Mouse (Mus musculus): ENCODE results near the gene Tle3.
A peak's percentile ranks its signal among the peaks of the same experiment; 100 is the strongest.

The Tle3 gene

GRCm38 (mm10) chr9:61371755-61372509 lies at the start of gene Tle3:
TSS of gene Tle3 (plus strand) at chr9:61372366.
- DNase-seq = peak; percentile 99

GRCm38 (mm10) chr9:61323221-61323620 lies 48.9 kb upstream of the Tle3 start:
- DNase-seq = no peak

GRCm38 (mm10) chr9:61323879-61324278 lies 48.3 kb upstream of the Tle3 start:
- DNase-seq = no peak

- DNase-seq = no peak
Observed at GRCm38 (mm10) chr9:61324354-61324753, 47.8 kb upstream of the Tle3 start.

GRCm38 (mm10) chr9:61325012-61325411 lies 47.2 kb upstream of the Tle3 start:
- DNase-seq = no peak

- no peak for DNase-seq
Observed at GRCm38 (mm10) chr9:61325931-61326351, 46.2 kb upstream of the Tle3 start.

GRCm38 (mm10) chr9:61326922-61327321 lies 45.2 kb upstream of the Tle3 start:
- no peak for DNase-seq

- no peak for DNase-seq
Observed at GRCm38 (mm10) chr9:61328173-61328572, 44.0 kb upstream of the Tle3 start.

- no peak for DNase-seq
Observed at GRCm38 (mm10) chr9:61330747-61331146, 41.4 kb upstream of the Tle3 start.

GRCm38 (mm10) chr9:61332226-61332936 lies 39.8 kb upstream of the Tle3 start:
- no peak for DNase-seq

- DNase-seq = no peak
Observed at GRCm38 (mm10) chr9:61336179-61336578, 36.0 kb upstream of the Tle3 start.

GRCm38 (mm10) chr9:61336591-61337587 lies 35.3 kb upstream of the Tle3 start:
- DNase-seq = peak; percentile 81

- DNase-seq = peak; percentile 34
Observed at GRCm38 (mm10) chr9:61337665-61338064, 34.5 kb upstream of the Tle3 start.

GRCm38 (mm10) chr9:61339311-61339710 lies 32.9 kb upstream of the Tle3 start:
- DNase-seq = peak; percentile 54

GRCm38 (mm10) chr9:61340333-61340732 lies 31.8 kb upstream of the Tle3 start:
- DNase-seq = no peak

GRCm38 (mm10) chr9:61342297-61342696 lies 29.9 kb upstream of the Tle3 start:
- DNase-seq = no peak

GRCm38 (mm10) chr9:61344684-61345083 lies 27.5 kb upstream of the Tle3 start:
- DNase-seq = no peak

GRCm38 (mm10) chr9:61347011-61347410 lies 25.2 kb upstream of the Tle3 start:
- DNase-seq = no peak

GRCm38 (mm10) chr9:61348036-61348435 lies 24.1 kb upstream of the Tle3 start:
- peak; percentile 42 for DNase-seq

- DNase-seq = no peak
Observed at GRCm38 (mm10) chr9:61348616-61349015, 23.6 kb upstream of the Tle3 start.

- DNase-seq = peak; percentile 73
Observed at GRCm38 (mm10) chr9:61349697-61350096, 22.5 kb upstream of the Tle3 start.

- DNase-seq = peak; percentile 80
Observed at GRCm38 (mm10) chr9:61351164-61351563, 21.0 kb upstream of the Tle3 start.

GRCm38 (mm10) chr9:61358933-61359332 lies 13.2 kb upstream of the Tle3 start:
- no peak for DNase-seq

Data from lung, postnatal 10 days (tissue).